Mouse (Mus musculus) hindbrain, embryonic 11.5 days (tissue): Measurements from ENCODE around the gene Ager. TPM values are rescaled to one million over a fixed set of nuclear protein-coding genes. Genes with fewer than 3 reads are reported as not detected.

Experiments used
- ATAC-seq: fragments of 200-750 bp; cut with Nextera tagmentation; 2 replicates; pipeline ENCODE4 v1.8.0; 2017; ENCODE audit warnings: mild to moderate bottlenecking, moderate TSS enrichment, moderate library complexity; ENCODE audit not compliant: low FRiP score
- DNase-seq: peaks from one replicate; pipeline ENCODE4 v3.0.0-alpha.2; 2015; ENCODE audit warnings: low spot score
- H3K27ac ChIP-seq: fragments of 300-500 bp; sonication (generic); 2 replicates; pipeline ENCODE4 v1.5.1; 2014; ENCODE audit warnings: mild to moderate bottlenecking, low read depth, low read length
- H3K27me3 ChIP-seq: fragments of 300-500 bp; sonication (generic); 2 replicates; pipeline ENCODE4 v1.6.1; 2014; ENCODE audit warnings: mild to moderate bottlenecking, low read length, moderate library complexity, mixed read lengths; ENCODE audit not compliant: control insufficient read depth, insufficient read depth
- H3K36me3 ChIP-seq: fragments of 300-500 bp; sonication (generic); 2 replicates; pipeline ENCODE4 v1.6.1; 2014; ENCODE audit warnings: mild to moderate bottlenecking, low read length, moderate library complexity, mixed read lengths; ENCODE audit not compliant: control insufficient read depth, insufficient read depth
- H3K4me1 ChIP-seq: fragments of 300-500 bp; sonication (generic); replicated peaks from 2 replicates; pipeline ENCODE4 v1.6.1; 2014; ENCODE audit warnings: low read length, mixed read lengths; ENCODE audit not compliant: control insufficient read depth, insufficient read depth
- H3K4me2 ChIP-seq: fragments of 300-500 bp; sonication (generic); replicated peaks from 2 replicates; pipeline ENCODE4 v1.6.1; 2014; ENCODE audit warnings: mild to moderate bottlenecking, low read depth, low read length
- H3K4me3 ChIP-seq: fragments of 300-500 bp; sonication (generic); 2 replicates; pipeline ENCODE4 v1.5.1; 2014; ENCODE audit warnings: low read depth, low read length
- H3K9ac ChIP-seq: fragments of 300-500 bp; sonication (generic); 2 replicates; pipeline ENCODE4 v1.6.1; 2014; ENCODE audit warnings: low read depth, low read length
- H3K9me3 ChIP-seq: fragments of 300-500 bp; sonication (generic); 2 replicates; pipeline ENCODE4 v1.6.1; 2016; ENCODE audit warnings: low read length; ENCODE audit not compliant: control insufficient read depth
- WGBS: fragments of 180-500 bp; shearing (Covaris S2); extraction: QIAGEN DNeasy Blood & Tissue Kit; methylation state at CpG from one replicate; pipeline ENCODE4 v1.1.7; 2014; 5-methylcytosine and 5-hydroxymethylcytosine counted together
- polyA plus RNA-seq: library from polyadenylated mRNA; unstranded; fragments of >200 nt; fragmentation: Nextera tagmentation; extraction: Ambion mirVana; gene quantifications from 2 replicates; pipeline ENCODE4 v1.2.1, GENCODE M21; 2014

The Ager gene
- polyA plus RNA-seq, 1 experiment from 2014 or later: 2.2 TPM

DNA sequence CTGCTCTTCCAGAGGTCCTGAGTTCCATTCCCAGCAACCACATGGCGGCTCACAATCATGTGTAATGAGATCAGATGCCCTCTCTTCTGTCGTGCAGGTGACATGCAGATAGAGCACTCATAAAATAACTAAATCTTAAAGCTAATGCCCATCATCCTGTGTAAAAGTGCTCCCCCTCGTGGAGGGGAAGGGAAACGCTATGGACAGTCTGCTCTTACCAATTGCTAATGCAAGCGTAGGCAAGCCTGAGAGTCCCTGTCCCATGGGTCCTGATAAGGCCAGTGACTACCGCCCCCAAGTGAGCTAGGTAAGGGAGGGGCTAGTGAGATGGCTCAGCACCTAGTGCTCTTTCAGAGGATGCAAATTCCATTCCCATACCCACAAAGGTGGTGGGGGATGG lies 21.3 kb downstream of the Ager start:
- peak; percentile 78 for DNase-seq
- Histone ChIP-seq H3K36me3 (no peaks in the 10 kb centered on the region), H3K9me3 (no peaks in the 10 kb centered on the region), H3K4me1 (no peaks in the 10 kb centered on the region; the same call in 1 of the 2 replicates), H3K9ac (no peak overlapping the region), H3K27ac (no peak overlapping the region), H3K27me3 (no peaks in the 10 kb centered on the region), H3K4me3 (no peak overlapping the region), H3K4me2 (no peak overlapping the region)
- WGBS: 17% methylated on average over 6 of the region's 6 CpGs
- no peak for ATAC-seq

DNA sequence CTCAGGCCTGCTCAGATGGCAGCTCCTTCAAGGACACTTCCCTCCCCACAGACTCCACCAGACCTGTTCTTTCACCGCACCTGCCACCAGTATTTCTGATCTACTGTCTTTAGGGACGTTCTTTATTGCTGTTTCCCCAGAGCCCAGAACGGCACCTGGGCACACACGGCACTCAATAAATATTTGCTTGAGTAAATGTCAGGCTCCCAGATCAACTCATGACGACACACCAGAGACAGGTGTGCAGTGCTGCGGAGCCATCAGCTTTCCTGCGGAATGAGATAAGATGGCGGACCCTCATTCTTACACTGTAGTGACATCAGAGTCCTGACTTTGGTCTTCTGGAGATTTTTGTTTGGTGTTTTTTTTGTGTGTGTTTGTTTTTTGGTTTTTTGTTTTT lies 23.3 kb downstream of the Ager start:
- Histone ChIP-seq H3K9ac (no peak overlapping the region), H3K9me3 (no peaks in the 10 kb centered on the region), H3K36me3 (no peaks in the 10 kb centered on the region), H3K4me2 (no peak overlapping the region), H3K4me3 (no peak overlapping the region), H3K4me1 (peaks cover under 1% of the 10 kb centered on the region; the same call in 1 of the 2 replicates), H3K27me3 (no peaks in the 10 kb centered on the region), H3K27ac (no peak overlapping the region)
- ATAC-seq (no peak), DNase-seq (no peak)
- 93% methylated on average over 8 of the region's 8 CpGs for WGBS

GRCm38 (mm10) chr17:34623161-34623560 lies 25.5 kb downstream of the Ager start:
- H3K27ac ChIP-seq: no peak overlapping the region
- no peaks in the 10 kb centered on the region for H3K9me3 ChIP-seq
- no peaks in the 10 kb centered on the region for H3K36me3 ChIP-seq
- WGBS: 88% methylated on average over 9 of the region's 9 CpGs
- ATAC-seq (no peak), DNase-seq (no peak)
- H3K4me3 ChIP-seq: no peak overlapping the region
- no peak overlapping the region for H3K9ac ChIP-seq
- no peak overlapping the region for H3K4me2 ChIP-seq
- H3K4me1 ChIP-seq: peaks cover 8% of the 10 kb centered on the region; the same call in 1 of the 2 replicates
- no peaks in the 10 kb centered on the region for H3K27me3 ChIP-seq

DNA sequence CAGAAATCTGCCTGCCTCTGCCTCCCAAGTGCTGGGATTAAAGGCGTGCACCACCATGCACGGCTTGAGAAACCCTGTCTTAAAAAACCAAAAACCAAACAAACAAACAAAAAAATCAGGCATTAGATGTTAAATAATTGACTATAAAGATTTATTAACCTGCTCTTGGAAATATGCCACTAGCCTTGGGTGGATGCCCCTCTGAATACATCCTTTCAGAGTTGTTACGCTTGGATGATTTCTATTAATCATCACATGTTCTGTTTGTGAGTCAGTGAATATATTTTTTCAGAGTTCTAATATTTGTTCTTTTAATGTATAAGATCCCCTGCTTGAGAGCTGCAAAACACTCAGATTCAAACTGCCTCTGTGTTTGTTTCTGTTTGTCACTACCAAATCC lies 27.3 kb downstream of the Ager start:
- no peaks in the 10 kb centered on the region for H3K36me3 ChIP-seq
- H3K4me3 ChIP-seq: no peak overlapping the region
- H3K4me1 ChIP-seq: peaks cover 24% of the 10 kb centered on the region
- H3K27ac ChIP-seq: no peak overlapping the region
- no peak for ATAC-seq
- WGBS: 99% methylated on average over 3 of the region's 3 CpGs
- DNase-seq: no peak
- H3K27me3 ChIP-seq: peaks cover 9% of the 10 kb centered on the region
- H3K9ac ChIP-seq: no peak overlapping the region
- no peaks in the 10 kb centered on the region for H3K9me3 ChIP-seq
- H3K4me2 ChIP-seq: no peak overlapping the region

DNA sequence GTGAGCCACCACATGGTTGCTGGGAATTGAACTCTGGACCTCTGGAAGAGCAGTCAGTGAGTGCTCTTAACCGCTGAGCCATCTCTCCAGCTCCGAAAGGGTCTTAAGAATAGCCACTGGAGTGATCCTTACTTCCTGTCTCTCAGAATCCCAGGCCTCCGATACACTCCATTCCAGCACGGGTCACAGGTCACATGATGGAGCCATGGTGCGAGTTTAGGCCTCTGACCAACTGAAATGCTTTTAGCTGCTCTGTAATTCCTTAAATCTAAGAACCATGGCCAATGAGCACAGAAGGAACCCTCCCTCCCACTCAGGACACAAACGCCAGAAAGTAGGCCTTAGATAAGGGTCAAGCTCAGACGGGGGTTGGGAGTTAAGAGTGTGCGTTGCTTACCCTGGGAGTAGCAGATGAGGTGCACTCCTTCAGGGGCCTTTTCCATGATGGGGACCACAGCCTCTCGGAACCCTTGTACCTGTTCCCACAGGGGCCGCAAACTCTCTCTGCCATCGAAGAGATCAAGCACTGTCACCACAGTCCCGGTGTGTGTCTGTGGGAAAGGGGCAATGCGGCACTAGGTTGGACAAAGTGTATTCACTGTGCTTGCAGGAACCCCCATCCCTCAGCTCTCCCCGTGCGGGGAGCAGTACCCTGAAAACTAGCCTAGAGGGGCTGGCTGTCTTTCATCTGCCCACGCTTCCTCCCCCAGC lies 28.6 kb downstream of the Ager start:
- Histone ChIP-seq H3K27ac (peak overlapping the region; percentile 8), H3K4me2 (peak overlapping the region; percentile 60), H3K27me3 (peaks cover 21% of the 10 kb centered on the region), H3K4me1 (peaks cover 26% of the 10 kb centered on the region), H3K9me3 (no peaks in the 10 kb centered on the region), H3K36me3 (no peaks in the 10 kb centered on the region), H3K9ac (peak overlapping the region; percentile 64), H3K4me3 (peak overlapping the region; percentile 67)
- no peak for DNase-seq
- 52% methylated on average over 16 of the region's 16 CpGs for WGBS
- ATAC-seq: no peak

DNA sequence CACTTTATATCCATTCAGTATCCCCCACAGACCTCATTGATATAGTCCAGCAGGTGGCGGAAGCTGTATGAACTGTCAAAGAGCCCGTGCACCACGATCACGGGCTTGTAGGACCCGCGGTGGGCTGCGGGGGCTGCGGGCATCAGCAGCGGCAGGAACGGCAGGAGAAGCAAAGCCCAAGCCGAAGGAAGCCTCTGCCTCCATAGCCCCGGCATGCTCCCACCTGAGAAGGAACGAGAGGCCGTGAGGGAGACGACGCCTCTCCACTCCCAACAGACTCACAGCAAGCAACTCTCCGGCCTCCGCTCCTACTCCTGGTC lies 29.1 kb downstream of the Ager start:
- Histone ChIP-seq H3K27me3 (peaks cover 26% of the 10 kb centered on the region), H3K4me1 (peaks cover 29% of the 10 kb centered on the region), H3K27ac (peak overlapping the region; percentile 8), H3K4me3 (peak overlapping the region; percentile 67), H3K9me3 (no peaks in the 10 kb centered on the region), H3K4me2 (peak overlapping the region; percentile 60), H3K9ac (peak overlapping the region; percentile 64), H3K36me3 (no peaks in the 10 kb centered on the region)
- 0% methylated on average over 18 of the region's 18 CpGs for WGBS
- DNase-seq (peak; percentile 69), ATAC-seq (peak; percentile 46)

DNA sequence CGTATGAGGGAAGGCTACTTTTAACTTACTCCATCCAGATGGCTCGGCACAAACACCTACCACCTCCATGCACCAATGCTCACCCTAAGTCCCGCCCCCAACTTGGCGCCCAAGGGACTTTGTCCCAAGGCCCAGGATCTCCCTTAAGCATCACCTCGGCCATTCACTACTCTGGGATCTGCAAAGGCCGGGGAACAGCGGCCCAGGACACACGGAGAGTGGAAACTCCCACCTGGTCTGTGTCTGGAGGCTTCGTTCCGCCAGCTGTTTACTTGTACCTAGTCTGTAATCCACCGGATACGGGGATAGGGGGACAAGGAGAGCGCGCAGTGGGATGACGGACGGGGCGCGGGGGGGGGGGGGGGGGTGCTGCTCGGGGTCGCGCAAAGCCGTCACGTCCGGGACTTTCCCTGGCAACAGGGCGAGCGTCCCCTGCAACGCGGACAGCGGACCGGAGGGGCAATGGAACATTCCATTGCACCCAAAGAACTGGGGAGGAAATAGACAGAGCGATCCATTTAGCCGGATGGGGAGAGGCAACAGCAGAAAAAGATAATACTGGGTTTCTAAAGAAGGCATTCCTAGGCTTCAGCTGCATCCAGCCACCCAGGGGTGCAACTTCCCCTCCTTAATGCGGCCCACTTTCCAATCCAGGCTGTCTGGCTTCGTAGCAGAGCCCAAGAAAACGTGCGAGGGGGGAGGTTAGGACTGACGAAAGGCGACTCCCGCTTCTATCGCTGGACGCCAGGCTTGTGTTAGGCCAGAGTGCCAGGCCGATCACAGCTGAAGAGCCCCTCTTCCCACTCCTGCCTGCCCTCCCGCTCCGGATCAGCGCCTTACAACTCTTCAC lies 29.7 kb downstream of the Ager start:
- no peaks in the 10 kb centered on the region for H3K9me3 ChIP-seq
- no peaks in the 10 kb centered on the region for H3K36me3 ChIP-seq
- peak overlapping the region; percentile 77 for H3K27ac ChIP-seq
- ATAC-seq (peak; percentile 83), DNase-seq (peak; percentile 86)
- WGBS: under 1% methylated on average over 41 of the region's 45 CpGs
- peak overlapping the region; percentile 60 for H3K4me2 ChIP-seq
- H3K4me1 ChIP-seq: peaks cover 32% of the 10 kb centered on the region
- peaks cover 31% of the 10 kb centered on the region for H3K27me3 ChIP-seq
- H3K4me3 ChIP-seq: peak overlapping the region; percentile 67
- H3K9ac ChIP-seq: peak overlapping the region; percentile 68

- Histone ChIP-seq H3K4me3 (peak within 1 kb of the TSS; percentile 67), H3K27ac (peak within 1 kb of the TSS; percentile 77), H3K9ac (peak within 1 kb of the TSS; percentile 68), H3K9me3 (no peaks in the 10 kb centered on the region), H3K27me3 (peaks cover 35% of the 10 kb centered on the region), H3K4me2 (peak within 1 kb of the TSS; percentile 60), H3K4me1 (peaks cover 32% of the 10 kb centered on the region), H3K36me3 (no peaks in the 10 kb centered on the region)
- peak; percentile 4; the same call in 1 of the 2 replicates for ATAC-seq
- no peak for DNase-seq
- WGBS: 8% methylated on average over 29 of the region's 29 CpGs
Observed at GRCm38 (mm10) chr17:34627943-34628643, 30.4 kb downstream of the Ager start, which contains the start of gene Ppt2. Gene Ppt2, minus strand, starts transcription at chr17:34628510.
